Mouse (Mus musculus) adipocyte (in vitro differentiated cells): ENCODE measurements around the gene Hsf2bp.

Experiments
- DNase-seq: peaks from one replicate; pipeline ENCODE4 v3.0.0-alpha.2; 2016; ENCODE audit warnings: low spot score

Gene Hsf2bp

DNA sequence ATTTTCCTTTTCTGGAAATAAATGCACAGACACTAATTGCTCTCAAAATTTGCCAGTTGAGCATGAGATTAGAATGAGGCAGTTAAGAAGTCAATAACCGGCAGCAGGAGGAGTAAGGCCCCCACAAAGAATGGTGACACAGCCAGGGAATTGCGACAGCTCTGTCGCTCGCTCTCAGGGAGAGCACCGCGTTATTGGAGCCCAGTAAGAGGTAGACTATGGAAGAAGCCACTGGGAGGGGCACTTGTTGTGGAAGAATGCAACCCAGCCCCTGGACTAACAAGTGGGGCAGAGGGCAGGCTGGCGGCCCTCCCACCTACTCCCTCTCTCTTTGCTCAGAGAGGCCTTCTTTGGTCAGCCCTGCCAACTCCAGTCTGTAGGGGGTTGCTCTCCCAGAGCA, 4.5 kb downstream of the Hsf2bp start:
- peak; percentile 83 for DNase-seq

GRCm38 (mm10) chr17:32028301-32028700, 7.8 kb downstream of the Hsf2bp start:
- no peak for DNase-seq

DNA sequence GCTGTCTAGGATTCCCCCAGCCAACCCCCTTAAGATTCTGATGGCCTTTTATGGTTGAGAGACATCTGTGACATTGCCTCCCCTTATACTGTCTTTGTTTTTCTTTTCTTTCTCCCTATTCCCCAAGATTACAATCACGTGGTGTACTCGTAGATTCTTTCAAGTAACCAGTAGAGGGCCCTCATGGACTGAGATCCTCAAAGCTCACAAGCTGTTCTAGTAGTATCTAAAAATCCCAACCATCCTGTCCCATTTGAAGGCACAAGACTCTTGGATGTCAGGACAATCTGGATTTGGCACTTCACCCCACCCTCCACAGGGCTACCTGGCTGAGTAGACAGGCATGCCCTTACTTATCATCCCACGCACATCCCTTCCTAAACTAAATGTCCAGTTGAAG, 8.5 kb downstream of the Hsf2bp start:
- peak; percentile 76 for DNase-seq

DNA sequence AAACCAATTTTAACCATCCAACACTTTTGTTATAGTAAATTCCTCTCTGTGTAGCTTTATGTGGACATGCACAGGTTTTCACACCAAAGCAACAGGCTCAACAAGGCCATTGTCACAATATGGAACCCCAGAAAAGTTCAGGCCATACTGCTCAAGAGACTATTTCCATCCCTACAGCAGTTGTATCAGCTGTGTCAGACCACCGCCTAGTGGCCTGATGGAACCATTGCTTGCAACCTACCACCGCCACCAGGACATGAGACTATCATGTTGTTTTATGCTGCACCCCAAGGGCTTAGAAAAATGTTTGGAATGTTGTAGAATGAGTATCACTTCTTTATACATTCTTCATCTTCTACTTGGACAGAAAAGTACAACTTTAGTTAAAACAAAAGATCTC, 10.8 kb downstream of the Hsf2bp start:
- peak; percentile 85 for DNase-seq

GRCm38 (mm10) chr17:32024671-32025073, 11.5 kb downstream of the Hsf2bp start:
- no peak for DNase-seq

DNA sequence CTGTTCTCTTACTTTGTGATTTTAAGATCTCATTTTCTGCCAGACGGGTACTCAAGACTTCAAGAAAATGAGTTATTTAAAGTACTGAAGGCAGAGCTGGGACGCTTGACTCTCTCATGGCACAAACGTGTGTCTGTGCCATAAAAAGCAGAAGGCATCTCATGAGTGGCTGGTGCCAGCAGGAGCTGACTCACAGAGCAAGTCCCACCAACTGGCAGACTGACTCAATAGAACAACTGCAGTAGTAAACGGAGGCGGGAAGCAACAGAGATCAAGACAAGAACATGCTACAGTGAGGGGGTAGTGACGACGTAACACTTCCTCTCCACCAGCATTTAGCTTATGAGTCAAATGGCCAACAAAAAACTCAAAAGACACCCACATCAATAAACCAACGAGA, 13.1 kb downstream of the Hsf2bp start:
- peak; percentile 46 for DNase-seq

- no peak for DNase-seq
Observed at GRCm38 (mm10) chr17:32022551-32022950, 13.6 kb downstream of the Hsf2bp start.

DNA sequence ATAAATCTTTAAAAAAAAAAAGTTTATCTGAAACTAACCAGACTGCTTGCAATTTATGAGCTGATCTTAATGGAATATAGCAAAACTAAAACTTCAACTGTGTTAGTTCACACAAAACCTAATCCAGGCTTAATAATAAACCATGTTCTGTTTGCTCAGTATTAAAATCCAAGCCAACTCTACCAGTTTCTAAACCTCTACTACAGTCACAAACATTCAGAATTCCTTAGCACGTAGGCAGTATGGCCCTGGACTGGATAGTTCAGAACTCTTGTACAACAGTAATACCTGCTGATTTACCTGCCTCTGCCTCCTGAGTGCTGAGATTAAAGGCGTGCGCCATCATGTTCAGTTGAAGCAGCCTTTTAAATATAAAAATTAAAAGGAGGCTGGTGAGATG, 14.2 kb downstream of the Hsf2bp start:
- DNase-seq = no peak

DNA sequence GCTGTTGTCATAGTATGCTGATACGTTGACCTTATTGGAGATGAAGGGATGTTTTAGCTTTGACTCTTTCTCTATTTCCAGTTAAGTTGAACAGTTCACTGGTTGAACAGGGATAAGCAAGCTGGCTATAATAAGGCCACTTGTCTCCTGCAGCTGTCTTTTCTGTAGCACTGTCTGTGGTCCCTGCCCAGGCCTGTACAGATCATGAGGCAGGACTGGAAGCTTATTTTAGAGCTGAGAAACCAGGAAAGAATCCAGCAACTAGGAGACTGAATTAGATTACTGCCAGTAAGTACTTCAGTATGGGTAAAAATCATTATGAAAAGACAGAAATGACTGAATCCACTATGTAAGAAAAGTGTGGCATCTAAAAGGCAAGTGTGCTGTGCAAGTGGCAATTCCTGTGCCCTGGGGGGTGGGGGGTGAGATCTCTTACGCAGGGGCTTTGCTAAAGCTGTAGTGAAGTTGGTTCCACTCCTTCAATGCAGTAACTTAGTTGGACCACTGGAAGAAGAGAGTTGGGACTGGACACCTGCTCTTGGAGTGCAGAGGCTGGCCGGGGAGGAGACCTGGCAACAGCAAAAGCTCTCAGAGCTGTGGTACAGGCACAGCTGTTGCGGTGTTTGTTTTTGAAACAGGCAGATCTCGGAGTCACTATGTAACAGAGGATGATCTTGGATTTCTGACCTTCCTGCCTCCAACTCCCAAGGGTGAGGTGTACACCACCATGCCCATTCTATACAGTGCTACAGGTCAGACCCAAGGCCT, 17.8 kb downstream of the Hsf2bp start:
- DNase-seq = no peak

GRCm38 (mm10) chr17:32016481-32016880, 19.7 kb downstream of the Hsf2bp start:
- DNase-seq = no peak

GRCm38 (mm10) chr17:32013659-32014058, 22.5 kb downstream of the Hsf2bp start:
- DNase-seq = no peak

DNA sequence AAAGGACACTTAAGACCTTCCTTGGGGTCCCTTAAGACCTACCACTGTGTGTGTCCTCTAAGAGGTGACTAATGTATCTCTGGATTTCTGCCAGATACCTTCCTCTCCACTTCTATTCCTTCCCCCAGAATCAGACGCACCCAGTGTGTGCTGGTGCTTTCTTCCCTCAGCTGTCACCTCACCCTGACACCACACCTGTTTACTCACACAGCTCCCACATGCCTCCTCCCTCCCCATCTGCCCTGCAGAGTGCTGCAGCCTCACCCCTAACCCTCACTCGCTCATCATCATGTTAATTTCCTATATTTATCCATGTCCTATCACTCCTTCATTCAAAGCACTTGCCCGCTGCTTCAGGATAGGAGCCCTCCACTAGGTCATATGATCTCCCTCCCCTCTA, 23.9 kb downstream of the Hsf2bp start:
- no peak for DNase-seq

DNA sequence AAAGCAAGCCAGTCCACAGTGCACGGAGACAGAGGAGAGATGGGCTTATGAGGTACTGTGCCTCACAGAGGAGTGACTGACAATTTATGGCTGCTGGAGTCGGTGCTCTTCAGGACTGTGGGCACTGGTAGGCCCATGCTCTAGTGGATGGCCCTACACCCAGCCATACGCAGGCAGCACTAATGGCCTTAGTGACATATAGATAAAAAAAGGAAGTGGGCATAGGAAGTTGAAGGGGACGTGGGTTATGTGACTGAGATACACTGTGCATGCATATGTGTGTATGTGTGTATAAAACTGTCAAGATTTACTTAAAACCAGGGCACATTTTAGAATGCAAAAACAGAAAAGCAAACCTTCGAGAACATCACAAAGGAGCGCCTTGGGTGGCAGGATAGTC, 24.5 kb downstream of the Hsf2bp start:
- DNase-seq = no peak

DNA sequence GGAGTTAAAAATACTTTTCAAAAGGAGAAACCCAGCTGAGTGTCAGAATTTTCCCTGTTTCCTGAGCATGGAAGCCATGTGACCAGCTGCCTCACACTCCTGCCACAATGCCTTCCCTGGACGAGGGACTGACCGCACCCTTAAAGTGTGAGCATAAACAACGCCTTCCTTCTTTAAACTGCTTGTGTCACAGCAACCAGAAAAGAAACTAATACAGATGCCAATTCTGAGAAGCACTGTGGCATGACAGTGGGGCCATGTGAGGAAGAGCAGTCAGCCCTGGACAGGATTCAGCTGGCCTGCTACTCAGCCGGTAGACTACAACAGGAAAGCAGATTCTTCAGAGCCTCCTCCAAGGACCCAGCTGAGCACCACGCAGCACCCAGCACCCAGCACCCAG, 29.3 kb downstream of the Hsf2bp start:
- DNase-seq = no peak

- no peak for DNase-seq
Observed at GRCm38 (mm10) chr17:32003251-32003650, 32.9 kb downstream of the Hsf2bp start.

DNA sequence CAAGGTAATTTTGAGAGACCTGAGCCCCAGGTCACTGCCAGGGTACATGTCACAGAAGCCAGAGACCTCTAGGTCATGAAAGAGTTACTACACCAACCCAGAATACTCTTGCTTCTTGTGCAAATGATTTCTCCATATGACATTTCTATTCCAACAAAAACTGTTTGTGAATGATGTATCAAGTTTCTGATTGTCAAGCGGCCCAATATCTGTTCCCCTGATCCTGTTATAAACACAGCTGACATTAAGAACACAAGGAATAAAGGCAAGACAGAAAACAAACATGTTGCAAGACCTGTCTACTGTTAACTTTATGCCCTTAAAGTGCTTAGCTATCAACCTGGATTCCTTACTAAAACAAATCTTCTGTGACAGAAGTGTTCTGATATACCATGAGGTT, 37.8 kb downstream of the Hsf2bp start:
- peak; percentile 66 for DNase-seq

DNA sequence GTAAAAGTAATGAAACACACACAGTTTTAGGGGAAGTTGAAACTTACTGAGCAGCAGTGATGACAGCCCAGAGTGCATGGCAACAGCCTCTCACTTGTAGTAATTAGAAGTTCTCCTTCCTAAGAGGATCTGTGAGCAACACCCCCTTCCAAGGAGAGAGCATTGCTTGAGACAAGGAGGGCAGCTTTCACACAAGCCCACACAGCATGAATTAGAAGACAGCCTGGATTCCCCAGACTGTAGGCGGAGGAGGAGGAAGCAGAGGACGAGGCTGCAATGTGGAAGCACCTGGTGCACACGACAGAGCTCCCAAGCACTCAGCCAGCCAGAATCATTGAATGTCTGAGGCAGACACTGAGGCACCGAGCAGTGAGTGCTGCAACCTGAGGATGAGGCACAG, 39.8 kb downstream of the Hsf2bp start:
- no peak for DNase-seq

- no peak for DNase-seq
Observed at GRCm38 (mm10) chr17:31995784-31996183, 40.4 kb downstream of the Hsf2bp start.

DNA sequence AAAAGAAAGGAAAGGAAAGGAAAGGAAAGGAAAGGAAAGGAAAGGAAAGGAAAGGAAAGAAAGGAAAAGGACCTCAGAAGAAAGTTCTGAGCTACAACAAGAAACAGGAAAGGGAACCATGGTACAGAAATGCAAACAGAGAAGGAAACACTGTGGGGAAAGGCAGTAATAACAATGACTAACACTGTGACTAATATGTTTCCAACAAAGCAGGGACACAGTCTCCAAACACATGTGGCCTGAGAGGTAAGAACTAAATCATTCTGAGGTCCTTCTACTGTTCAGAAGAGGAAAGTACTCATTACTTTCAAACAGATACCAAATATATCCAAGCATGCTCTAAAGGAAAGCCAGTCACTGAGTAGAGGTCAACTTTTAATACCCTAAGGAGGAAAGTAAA, 42.0 kb downstream of the Hsf2bp start:
- peak; percentile 24 for DNase-seq

DNA sequence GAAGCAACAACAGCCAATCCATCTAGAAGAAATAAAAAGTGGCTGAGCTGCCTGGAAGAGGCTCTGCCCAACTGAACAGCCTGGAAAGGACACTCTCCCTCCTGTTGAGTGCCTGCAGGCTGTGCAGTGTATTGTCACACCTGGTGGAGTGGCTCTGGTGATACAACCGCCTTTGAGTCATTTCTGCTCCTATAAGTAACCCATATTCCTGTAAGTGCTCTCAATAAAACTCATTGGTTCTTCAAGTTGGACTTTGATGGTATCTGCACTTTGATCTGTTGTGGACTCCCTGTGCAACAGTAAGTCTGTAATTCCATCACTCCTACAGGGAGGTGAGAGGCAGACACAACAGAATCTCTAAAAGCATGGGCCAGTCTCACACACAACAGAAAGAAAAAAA, 42.8 kb downstream of the Hsf2bp start:
- no peak for DNase-seq

- DNase-seq = peak; percentile 23
Observed at GRCm38 (mm10) chr17:31992004-31992403, 44.1 kb downstream of the Hsf2bp start.

DNA sequence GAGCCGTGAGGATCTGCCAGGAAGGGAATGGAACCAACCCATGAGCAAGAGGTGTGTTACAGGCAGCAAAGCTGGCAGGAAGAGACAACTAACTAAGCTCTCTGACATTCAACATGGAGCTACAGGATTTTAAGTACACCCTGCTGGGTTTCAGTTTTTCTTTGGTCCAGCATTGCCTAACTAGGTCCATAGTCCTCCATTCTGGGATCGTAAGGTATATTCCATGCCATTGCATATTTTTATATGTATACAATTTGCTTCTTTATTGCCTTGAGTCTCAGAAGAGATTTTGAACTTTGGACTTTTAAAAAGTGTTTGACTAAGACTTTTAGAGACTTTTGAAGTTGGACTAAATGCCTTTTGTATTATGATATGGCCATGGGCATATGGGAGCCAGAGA, 47.1 kb downstream of the Hsf2bp start:
- no peak for DNase-seq

DNA sequence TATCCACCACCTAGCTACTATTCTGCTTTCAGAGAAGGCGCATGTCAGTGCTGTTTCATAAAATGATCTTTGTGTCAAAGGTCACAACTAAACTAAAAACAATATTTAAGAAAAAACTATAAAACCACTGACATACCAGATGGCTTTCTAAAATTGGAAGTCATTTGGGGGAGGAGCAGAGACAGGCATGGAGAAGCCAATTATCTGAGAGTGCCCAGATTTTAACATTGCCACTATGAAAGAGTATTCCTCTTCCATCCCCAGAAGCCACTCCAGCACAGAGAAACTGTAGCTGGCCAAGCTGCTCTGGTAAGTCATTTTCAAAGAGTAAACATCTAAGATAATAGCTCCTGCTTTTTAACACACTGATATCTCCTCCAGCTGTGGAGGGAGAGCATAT, 49.2 kb downstream of the Hsf2bp start:
- peak; percentile 36 for DNase-seq

- no peak for DNase-seq
Observed at GRCm38 (mm10) chr17:31983491-31983890, 52.7 kb downstream of the Hsf2bp start.
